Mouse (Mus musculus): ENCODE results near the gene Lrrc71. TPM values are rescaled to one million over a fixed set of nuclear protein-coding genes. Genes with fewer than 3 reads are reported as not detected.

The Lrrc71 gene
- polyA plus RNA-seq, 1 experiment from 2014 or later, result 0.63 TPM

DNA sequence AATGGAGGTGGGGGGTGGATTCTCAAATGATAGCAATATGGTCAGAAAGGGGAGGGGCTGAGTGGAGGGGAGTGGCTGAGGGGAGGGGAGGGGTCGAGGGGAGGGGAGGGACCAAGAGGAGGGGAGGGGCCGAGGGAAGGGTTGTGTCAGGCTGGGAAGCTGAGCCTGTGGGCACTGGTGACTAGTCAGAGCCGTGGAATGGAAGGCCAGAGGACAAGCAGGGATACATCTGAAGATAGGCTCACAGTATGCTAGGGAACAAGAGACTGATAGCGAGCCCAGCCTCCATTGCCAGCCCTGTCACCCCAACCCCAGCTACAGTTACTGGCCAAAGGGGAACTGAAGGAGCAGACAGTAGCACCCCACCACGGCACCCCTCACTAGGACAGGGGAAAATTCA, 10.2 kb upstream of the Lrrc71 start:
- no peak overlapping the region for H3K27ac ChIP-seq
- DNase-seq (ENCODE audit: low spot score), result no peak
- H3K27me3 ChIP-seq (ENCODE audit: insufficient read depth, poor library complexity, severe bottlenecking), result peaks cover 65% of the 10 kb centered on the region
- peaks cover 50% of the 10 kb centered on the region for H3K4me1 ChIP-seq
- H3K9me3 ChIP-seq, result no peaks in the 10 kb centered on the region
- 27% methylated on average over 5 of the region's 5 CpGs for WGBS
- H3K36me3 ChIP-seq, result peaks cover 21% of the 10 kb centered on the region
- H3K4me3 ChIP-seq, result no peak overlapping the region

DNA sequence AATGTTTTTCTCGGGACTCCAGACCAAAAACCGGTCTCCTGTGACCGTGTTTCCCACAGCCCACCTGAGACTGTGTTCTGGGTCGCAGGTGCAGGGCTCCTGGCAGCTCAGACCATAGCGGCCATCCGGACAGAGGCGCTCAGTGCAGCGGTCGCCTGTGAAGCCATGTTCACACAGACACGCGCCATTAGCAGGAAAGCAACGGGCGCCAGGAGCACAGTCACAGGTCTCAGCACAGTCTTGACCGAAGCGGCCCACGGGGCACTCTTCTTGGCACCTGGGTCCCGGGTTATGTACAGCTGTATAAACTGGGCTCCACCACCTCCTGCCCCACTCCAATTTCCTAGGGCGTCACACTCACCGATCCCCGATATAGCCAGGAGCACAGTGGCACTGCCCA, 8.1 kb upstream of the Lrrc71 start:
- no peak overlapping the region for H3K4me3 ChIP-seq
- 48% methylated on average over 20 of the region's 20 CpGs for WGBS

DNA sequence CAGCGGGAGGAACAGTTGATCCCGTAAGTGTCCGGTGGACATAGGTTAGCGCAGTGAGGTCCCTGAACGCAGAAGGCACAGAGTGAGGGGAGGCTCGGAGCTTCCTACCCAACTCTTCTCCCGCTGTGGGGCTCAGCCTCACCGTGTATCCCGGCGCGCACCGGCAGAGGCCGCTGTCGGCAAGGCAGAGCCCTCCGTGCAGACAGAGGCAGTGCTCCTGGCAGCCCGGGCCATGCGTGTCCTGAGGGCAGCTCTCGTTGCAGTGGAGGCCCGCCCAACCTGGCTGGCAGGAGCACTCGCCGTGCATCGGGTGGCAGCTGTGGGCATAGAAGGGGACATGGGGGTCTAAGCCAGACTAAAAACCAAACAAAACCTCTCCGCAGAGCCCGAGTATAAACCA, 7.5 kb upstream of the Lrrc71 start:
- 4% methylated on average over 24 of the region's 24 CpGs for WGBS
- no peaks in the 10 kb centered on the region for H3K9me3 ChIP-seq
- DNase-seq (ENCODE audit: low spot score), result peak; percentile 90
- peaks cover 26% of the 10 kb centered on the region for H3K4me1 ChIP-seq
- peak overlapping the region; percentile 37 for H3K4me3 ChIP-seq
- 0 out of 2 replicates have a peak overlapping the region, but pooled peaks have one; percentile 25 for H3K27ac ChIP-seq
- peaks cover 36% of the 10 kb centered on the region for H3K36me3 ChIP-seq
- peaks cover 82% of the 10 kb centered on the region for H3K27me3 ChIP-seq (ENCODE audit: insufficient read depth, poor library complexity, severe bottlenecking)

More for the DNA sequence above, 8.1 kb upstream of the Lrrc71 start:
- Histone ChIP-seq H3K9me3 (no peaks in the 10 kb centered on the region), H3K27me3 (ENCODE audit: insufficient read depth, poor library complexity, severe bottlenecking) (peaks cover 82% of the 10 kb centered on the region), H3K36me3 (peaks cover 33% of the 10 kb centered on the region), H3K27ac (no peak overlapping the region), H3K4me1 (peaks cover 30% of the 10 kb centered on the region)
- no peak for DNase-seq (ENCODE audit: low spot score)

DNA sequence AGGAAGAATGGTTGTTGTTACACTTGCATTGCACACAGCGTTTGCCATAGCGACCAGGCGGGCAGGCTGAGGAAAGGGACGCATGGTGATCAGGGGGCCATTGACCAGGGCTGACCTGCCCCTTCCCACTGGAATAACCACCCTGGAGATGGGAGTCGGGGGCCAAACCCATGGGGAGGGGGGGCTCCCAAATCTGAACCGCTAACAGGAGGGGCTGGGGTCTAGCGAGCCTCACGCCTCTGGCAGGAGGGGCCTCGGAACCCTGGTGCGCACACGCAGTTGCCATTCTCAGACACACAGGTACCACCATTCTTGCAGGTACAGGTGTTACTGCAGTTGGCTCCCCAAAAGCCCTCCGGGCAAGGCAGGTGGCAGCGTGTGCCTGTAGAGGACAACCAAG, 5.4 kb upstream of the Lrrc71 start:
- DNase-seq (ENCODE audit: low spot score), result no peak
- Histone ChIP-seq H3K4me1 (peaks cover 15% of the 10 kb centered on the region), H3K27ac (no peak overlapping the region), H3K9me3 (no peaks in the 10 kb centered on the region), H3K27me3 (ENCODE audit: insufficient read depth, poor library complexity, severe bottlenecking) (peaks cover 91% of the 10 kb centered on the region), H3K36me3 (peaks cover 36% of the 10 kb centered on the region), H3K4me3 (no peak overlapping the region)
- WGBS, result 85% methylated on average over 13 of the region's 13 CpGs

DNA sequence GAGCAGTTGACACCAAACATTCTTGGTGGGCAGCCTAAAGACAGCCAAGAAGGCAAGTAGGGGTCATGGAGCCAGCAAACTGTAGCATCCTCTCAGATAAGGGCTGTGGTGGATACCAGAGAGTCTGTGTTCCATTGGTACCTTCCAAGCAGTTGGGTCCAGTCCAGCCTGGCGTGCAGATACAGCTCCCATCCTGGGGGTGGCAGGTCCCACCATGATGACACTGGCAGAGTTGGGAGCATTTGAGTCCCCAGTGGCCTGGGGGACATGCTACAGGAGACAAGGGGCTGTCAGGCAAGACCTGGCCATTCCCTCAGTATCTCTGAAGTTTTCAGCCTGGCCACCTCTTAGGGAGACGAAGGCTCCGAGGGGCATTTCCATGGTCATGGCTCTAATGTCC, 4.1 kb upstream of the Lrrc71 start:
- peaks cover 16% of the 10 kb centered on the region for H3K4me1 ChIP-seq
- WGBS, result 84% methylated on average over 3 of the region's 3 CpGs
- no peaks in the 10 kb centered on the region for H3K9me3 ChIP-seq
- H3K36me3 ChIP-seq, result peaks cover 29% of the 10 kb centered on the region
- DNase-seq (ENCODE audit: low spot score), result no peak
- no peak overlapping the region for H3K4me3 ChIP-seq
- H3K27me3 ChIP-seq (ENCODE audit: insufficient read depth, poor library complexity, severe bottlenecking), result peaks cover 80% of the 10 kb centered on the region
- no peak overlapping the region for H3K27ac ChIP-seq

DNA sequence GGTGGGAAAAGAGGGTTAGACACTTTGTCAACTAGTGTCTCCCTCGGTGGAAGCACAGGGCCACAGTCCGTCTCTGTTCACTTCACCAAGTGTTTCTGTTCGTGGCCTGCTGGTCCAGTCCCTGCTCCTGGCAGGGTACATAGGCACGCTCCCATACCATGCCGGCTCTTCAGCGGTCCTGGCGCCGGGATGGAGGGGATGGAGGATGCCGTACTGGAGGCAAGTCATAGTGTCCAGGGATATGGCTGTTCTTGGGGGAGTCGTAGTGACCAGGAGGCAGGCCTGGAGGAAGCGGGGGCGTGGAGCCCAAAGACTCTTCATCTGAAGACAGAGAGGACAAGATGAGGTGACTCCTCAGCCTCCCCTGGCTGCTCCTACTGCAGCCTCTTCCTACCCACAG, 1.6 kb upstream of the Lrrc71 start:
- no peak overlapping the region for H3K27ac ChIP-seq
- peaks cover 65% of the 10 kb centered on the region for H3K27me3 ChIP-seq (ENCODE audit: insufficient read depth, poor library complexity, severe bottlenecking)
- no peak for DNase-seq (ENCODE audit: low spot score)
- peaks cover 17% of the 10 kb centered on the region for H3K4me1 ChIP-seq
- WGBS, result 86% methylated on average over 12 of the region's 12 CpGs
- H3K9me3 ChIP-seq, result no peaks in the 10 kb centered on the region
- no peak overlapping the region for H3K4me3 ChIP-seq
- H3K36me3 ChIP-seq, result peaks cover 29% of the 10 kb centered on the region

DNA sequence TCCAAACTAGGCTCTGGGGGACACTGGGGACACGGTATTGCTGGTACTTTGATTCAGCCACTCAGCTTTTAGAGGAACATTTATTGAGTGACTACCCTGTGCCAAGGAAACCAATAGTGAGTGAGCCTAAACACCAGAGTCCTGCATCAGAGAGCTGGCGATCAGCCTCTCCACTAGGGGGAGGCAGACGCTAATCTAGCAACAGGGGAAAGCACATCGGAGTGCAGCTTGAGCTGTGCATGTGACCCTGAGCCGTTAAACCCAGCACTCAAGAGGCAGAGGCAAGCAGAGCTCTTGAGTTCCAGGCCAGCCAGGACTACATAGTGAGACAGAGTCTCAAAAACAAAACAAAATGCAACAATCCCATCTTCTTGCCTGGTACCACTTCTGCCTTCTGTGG, 611 bp upstream of the Lrrc71 start:
- WGBS, result 14% methylated on average over 5 of the region's 5 CpGs

DNA sequence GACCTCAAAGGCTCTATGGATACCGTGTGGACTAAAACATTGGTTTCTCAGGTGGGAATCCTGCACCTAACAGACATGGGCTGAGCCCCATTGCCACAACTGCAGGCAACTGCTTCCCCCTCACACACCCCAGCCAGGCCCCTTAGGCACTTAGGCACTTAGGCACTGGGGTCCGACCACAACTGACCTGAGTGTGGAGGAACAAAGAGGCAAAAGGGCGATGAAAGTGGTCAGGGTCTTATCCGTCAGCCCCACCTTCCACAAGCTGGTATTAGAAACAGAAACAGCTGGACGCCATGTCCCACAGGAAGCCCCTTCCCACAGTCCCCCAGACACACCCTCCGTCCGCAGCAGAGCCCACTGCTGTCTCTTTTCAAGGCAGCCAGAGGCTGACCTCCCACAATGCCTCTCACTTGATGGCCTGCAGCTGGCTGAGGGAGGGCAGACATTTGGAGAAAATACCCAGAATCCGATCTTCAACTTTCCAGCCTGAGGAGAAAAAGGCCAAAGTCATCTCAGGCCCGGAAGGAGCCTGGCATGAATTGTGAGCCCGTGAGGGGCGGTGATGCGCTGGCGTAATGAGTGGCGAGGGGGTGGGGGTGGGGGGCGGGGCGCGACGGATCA, 3.3 kb downstream of the Lrrc71 start:
- peak overlapping the region; percentile 71 for H3K27ac ChIP-seq
- 24% methylated on average over 18 of the region's 18 CpGs for WGBS
- peaks cover 20% of the 10 kb centered on the region for H3K4me1 ChIP-seq

More for the DNA sequence above, 611 bp upstream of the Lrrc71 start:
- no peak for DNase-seq (ENCODE audit: low spot score)
- Histone ChIP-seq H3K9me3 (no peaks in the 10 kb centered on the region), H3K27me3 (ENCODE audit: insufficient read depth, poor library complexity, severe bottlenecking) (peaks cover 55% of the 10 kb centered on the region), H3K4me1 (peaks cover 20% of the 10 kb centered on the region), H3K27ac (no peak overlapping the region), H3K36me3 (peaks cover 25% of the 10 kb centered on the region), H3K4me3 (no peak overlapping the region)

DNA sequence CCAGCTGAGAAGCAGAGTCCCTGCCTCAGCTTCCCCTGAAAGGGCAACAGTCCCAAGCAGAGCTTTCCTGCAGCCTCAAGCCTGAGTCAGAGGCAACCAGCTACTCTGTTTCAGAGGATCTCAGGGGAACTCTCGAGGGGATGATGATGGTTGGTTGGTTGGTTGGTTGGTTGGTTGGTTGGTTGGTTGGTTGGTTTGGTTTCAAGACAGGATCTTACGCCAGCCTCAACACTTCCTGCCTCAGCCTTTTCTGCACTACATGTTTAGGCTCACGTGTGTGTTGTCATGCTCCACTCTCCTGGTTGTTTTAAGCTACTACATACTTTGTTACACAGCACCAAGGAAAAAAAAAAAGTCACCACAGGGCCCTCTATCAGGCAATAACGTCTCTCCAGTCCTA, 4.5 kb downstream of the Lrrc71 start:
- no peak for DNase-seq (ENCODE audit: low spot score)
- Histone ChIP-seq H3K27me3 (ENCODE audit: insufficient read depth, poor library complexity, severe bottlenecking) (peaks cover 11% of the 10 kb centered on the region), H3K4me3 (no peak overlapping the region), H3K9me3 (no peaks in the 10 kb centered on the region), H3K4me1 (peaks cover 20% of the 10 kb centered on the region), H3K27ac (no peak overlapping the region), H3K36me3 (peaks cover 13% of the 10 kb centered on the region; the same call in 1 of the 2 replicates)
- WGBS, result 82% methylated on average over 4 of the region's 4 CpGs

More for the DNA sequence above, 3.3 kb downstream of the Lrrc71 start:
- H3K4me3 ChIP-seq, result peak overlapping the region; percentile 40
- H3K9me3 ChIP-seq, result no peaks in the 10 kb centered on the region
- H3K36me3 ChIP-seq, result peaks cover 10% of the 10 kb centered on the region; the same call in 1 of the 2 replicates
- peaks cover 20% of the 10 kb centered on the region for H3K27me3 ChIP-seq (ENCODE audit: insufficient read depth, poor library complexity, severe bottlenecking)
- no peak for DNase-seq (ENCODE audit: low spot score)

DNA sequence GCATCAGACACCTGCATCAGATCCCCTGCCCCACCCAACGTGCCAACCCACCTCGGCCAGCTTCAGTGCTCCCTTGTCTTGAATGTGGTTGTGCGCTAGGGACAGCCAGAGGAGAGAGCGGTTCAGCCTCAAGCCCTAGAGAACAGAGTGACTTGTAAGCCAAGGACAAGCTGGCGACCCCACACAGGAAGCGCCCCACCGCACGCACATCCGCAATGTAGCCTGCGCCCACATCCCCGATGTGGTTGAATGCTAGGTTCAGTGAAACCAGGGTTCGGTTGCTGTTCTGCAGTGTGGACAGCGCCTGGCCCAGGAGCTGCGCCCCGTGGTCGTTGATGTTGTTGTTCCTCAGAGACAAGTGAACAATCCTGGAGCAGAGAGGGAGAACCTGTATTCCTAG, 5.7 kb downstream of the Lrrc71 start:
- Histone ChIP-seq H3K27ac (no peak overlapping the region), H3K27me3 (ENCODE audit: insufficient read depth, poor library complexity, severe bottlenecking) (peaks cover 11% of the 10 kb centered on the region), H3K9me3 (no peaks in the 10 kb centered on the region), H3K4me3 (no peak overlapping the region), H3K36me3 (peaks cover 23% of the 10 kb centered on the region), H3K4me1 (peaks cover 12% of the 10 kb centered on the region)
- DNase-seq (ENCODE audit: low spot score), result no peak
- WGBS, result 81% methylated on average over 16 of the region's 16 CpGs

DNA sequence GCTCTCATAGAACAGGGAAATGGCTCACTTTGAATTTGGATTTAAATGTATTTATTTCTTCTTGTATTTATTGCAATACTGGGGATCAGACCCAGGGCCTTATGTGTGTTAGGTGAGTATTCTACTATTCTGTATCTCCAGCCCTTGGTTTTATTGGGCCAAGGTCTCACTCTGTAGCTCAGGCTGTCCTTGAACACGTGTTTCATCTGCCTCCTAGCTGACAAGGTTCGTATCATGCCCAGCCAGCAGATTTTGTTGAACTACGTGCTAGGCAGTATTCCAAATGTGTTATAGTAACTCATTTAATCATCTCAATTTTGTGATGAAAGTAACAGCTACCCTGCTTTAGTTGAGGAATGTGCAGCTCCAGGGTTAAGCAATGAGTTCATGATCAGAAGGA, 6.4 kb downstream of the Lrrc71 start:
- Histone ChIP-seq H3K9me3 (no peaks in the 10 kb centered on the region), H3K27ac (no peak overlapping the region), H3K36me3 (peaks cover 30% of the 10 kb centered on the region), H3K4me3 (no peak overlapping the region), H3K27me3 (ENCODE audit: insufficient read depth, poor library complexity, severe bottlenecking) (peaks cover 6% of the 10 kb centered on the region), H3K4me1 (peaks cover 12% of the 10 kb centered on the region)
- WGBS, result 81% methylated on average over 3 of the region's 3 CpGs
- no peak for DNase-seq (ENCODE audit: low spot score)

DNA sequence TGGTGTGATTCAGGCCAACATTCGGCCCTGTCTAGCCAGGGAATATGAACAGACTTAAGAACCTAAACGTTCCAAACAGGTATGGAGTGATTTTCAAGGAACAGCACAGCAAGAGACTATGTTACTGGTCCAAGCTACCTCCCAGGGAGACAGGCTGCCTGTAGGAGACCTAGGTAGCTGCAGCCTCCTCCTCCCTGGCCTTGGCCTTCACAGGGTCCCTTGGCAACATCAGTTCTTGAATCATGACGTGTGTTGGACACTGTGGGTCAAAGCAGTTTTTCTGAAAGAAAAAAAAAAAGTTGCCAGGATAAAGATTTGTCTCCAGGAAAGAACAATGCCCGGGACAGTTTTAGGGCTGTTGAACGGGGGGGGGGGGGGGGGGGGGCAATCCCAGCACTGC, 9.5 kb downstream of the Lrrc71 start:
- H3K36me3 ChIP-seq, result peaks cover 61% of the 10 kb centered on the region
- WGBS, result 80% methylated on average over 5 of the region's 5 CpGs
- H3K27ac ChIP-seq, result no peak overlapping the region

DNA sequence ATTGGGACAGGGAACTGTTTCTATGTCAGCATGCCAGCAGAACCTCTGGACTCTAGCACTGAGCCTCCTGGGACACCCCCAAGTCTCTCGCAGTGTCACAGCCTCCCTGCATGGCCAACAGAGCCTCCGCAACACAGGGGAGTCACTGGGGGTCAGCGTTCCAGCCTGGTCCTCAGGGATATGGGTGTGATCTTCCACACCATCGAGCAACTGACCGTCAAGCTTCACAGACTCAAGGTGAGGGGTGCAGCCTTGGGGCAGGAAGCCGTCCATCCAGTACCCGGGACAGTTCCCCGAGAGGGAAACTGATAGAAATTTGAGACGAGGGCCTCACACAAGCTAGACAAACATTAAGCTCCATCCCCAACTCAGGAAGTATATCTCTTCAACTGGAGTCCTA, 13.1 kb downstream of the Lrrc71 start:
- H3K27me3 ChIP-seq (ENCODE audit: insufficient read depth, poor library complexity, severe bottlenecking), result no peaks in the 10 kb centered on the region
- peaks cover 16% of the 10 kb centered on the region for H3K4me1 ChIP-seq
- no peak overlapping the region for H3K27ac ChIP-seq
- no peaks in the 10 kb centered on the region for H3K9me3 ChIP-seq
- no peak overlapping the region for H3K4me3 ChIP-seq
- 78% methylated on average over 9 of the region's 9 CpGs for WGBS
- DNase-seq (ENCODE audit: low spot score), result no peak
- peaks cover 87% of the 10 kb centered on the region for H3K36me3 ChIP-seq

More for the DNA sequence above, 9.5 kb downstream of the Lrrc71 start:
- no peak overlapping the region for H3K4me3 ChIP-seq
- no peaks in the 10 kb centered on the region for H3K9me3 ChIP-seq
- no peaks in the 10 kb centered on the region for H3K27me3 ChIP-seq (ENCODE audit: insufficient read depth, poor library complexity, severe bottlenecking)
- peaks cover 14% of the 10 kb centered on the region for H3K4me1 ChIP-seq
- no peak for DNase-seq (ENCODE audit: low spot score)
